Mouse (Mus musculus) limb, embryonic 15.5 days (tissue): ENCODE results near the gene Hist2h3b. TPM values are rescaled to one million over a fixed set of nuclear protein-coding genes. Genes with fewer than 3 reads are reported as not detected.
A peak's percentile ranks its signal among the peaks of the same experiment; 100 is the strongest.
"Not testable (repeated sequence)": the region's sequence is repeated elsewhere in the genome, so short reads cannot be mapped to it uniquely, and the experiment has no call there.

ENCODE experiments used
- ATAC-seq: fragments of 200-750 bp; cut with Nextera tagmentation; 2 replicates; pipeline ENCODE4 v1.8.0; 2017; ENCODE audit warnings: low read depth, moderate TSS enrichment; ENCODE audit not compliant: insufficient number of reproducible peaks, low FRiP score, low TSS enrichment
- H3K27ac ChIP-seq: fragments of 300-500 bp; sonication (generic); 2 replicates; pipeline ENCODE4 v1.5.1; 2015; ENCODE audit warnings: moderate library complexity, mild to moderate bottlenecking, inconsistent platforms
- H3K27me3 ChIP-seq: fragments of 300-500 bp; sonication (generic); 2 replicates; pipeline ENCODE4 v1.6.1; 2015; ENCODE audit warnings: inconsistent platforms
- H3K36me3 ChIP-seq: fragments of 300-500 bp; sonication (generic); 2 replicates; pipeline ENCODE4 v1.6.1; 2015; ENCODE audit warnings: inconsistent platforms
- H3K4me1 ChIP-seq: fragments of 300-500 bp; sonication (generic); 2 replicates; pipeline ENCODE4 v1.6.1; 2015; ENCODE audit warnings: inconsistent platforms
- H3K4me2 ChIP-seq: fragments of 300-500 bp; sonication (generic); 2 replicates; pipeline ENCODE4 v1.6.1; 2015; ENCODE audit warnings: mild to moderate bottlenecking, inconsistent platforms
- H3K4me3 ChIP-seq: fragments of 300-500 bp; sonication (generic); 2 replicates; pipeline ENCODE4 v1.5.1; 2015; ENCODE audit warnings: mild to moderate bottlenecking, inconsistent platforms
- H3K9ac ChIP-seq: fragments of 300-500 bp; sonication (generic); 2 replicates; pipeline ENCODE4 v1.6.1; 2015; ENCODE audit warnings: inconsistent platforms
- H3K9me3 ChIP-seq: fragments of 300-500 bp; sonication (generic); 2 replicates; pipeline ENCODE4 v1.6.1; 2016; ENCODE audit warnings: inconsistent platforms
- WGBS: fragments of 180-500 bp; shearing (Covaris S2); methylation state at CpG from one replicate; pipeline ENCODE4 v1.1.7; 2015; 5-methylcytosine and 5-hydroxymethylcytosine counted together
- polyA plus RNA-seq: library from polyadenylated mRNA; unstranded; fragments of >200 nt; fragmentation: Nextera tagmentation; extraction: Ambion mirVana; gene quantifications from 2 replicates; pipeline ENCODE4 v1.2.1, GENCODE M21; 2015

Hist2h3b gene
- 37.0 and 53.8 TPM in 2 replicates for polyA plus RNA-seq

- no peaks in the 10 kb centered on the region for H3K9me3 ChIP-seq
- H3K27me3 ChIP-seq = no peaks in the 10 kb centered on the region
- peak within 1 kb of the TSS; percentile 52 for H3K4me3 ChIP-seq
- 0 out of 2 replicates have a peak within 1 kb of the TSS, but pooled peaks have one; percentile 20 for H3K9ac ChIP-seq
- H3K4me1 ChIP-seq = peaks cover 20% of the 10 kb centered on the region
- peak; percentile 69 for ATAC-seq
- H3K27ac ChIP-seq = peak within 1 kb of the TSS; percentile 96
- 19% methylated on average over 30 of the region's 30 CpGs for WGBS
- H3K36me3 ChIP-seq = no peaks in the 10 kb centered on the region
- peak within 1 kb of the TSS; percentile 80 for H3K4me2 ChIP-seq
Measured at GRCm38 (mm10) chr3:96268051-96268775, at the start of gene Hist2h3b. TSS of gene Hist2h3b (plus strand) at chr3:96268654.

- no peaks in the 10 kb centered on the region for H3K27me3 ChIP-seq
- WGBS = under 1% methylated on average over 12 of the region's 12 CpGs
- H3K36me3 ChIP-seq = no peaks in the 10 kb centered on the region
- peak overlapping the region; percentile 99 for H3K27ac ChIP-seq
- H3K9ac ChIP-seq = peak overlapping the region; percentile 48
- 0 out of 2 replicates have a peak, but pooled peaks have one; percentile 10 for ATAC-seq
- H3K4me3 ChIP-seq = peak overlapping the region; percentile 57
- peaks cover 16% of the 10 kb centered on the region for H3K4me1 ChIP-seq
- no peaks in the 10 kb centered on the region for H3K9me3 ChIP-seq
- H3K4me2 ChIP-seq = peak overlapping the region; percentile 75
Measured at GRCm38 (mm10) chr3:96219191-96219641, 49.2 kb upstream of the Hist2h3b start.

- H3K4me3 ChIP-seq = peak within 1 kb of the TSS; percentile 57
- H3K9me3 ChIP-seq = no peaks in the 10 kb centered on the region
- peak within 1 kb of the TSS; percentile 75 for H3K4me2 ChIP-seq
- peak within 1 kb of the TSS; percentile 99 for H3K27ac ChIP-seq
- peak within 1 kb of the TSS; percentile 74 for H3K9ac ChIP-seq
- H3K27me3 ChIP-seq = no peaks in the 10 kb centered on the region
- peak; percentile 90 for ATAC-seq
- WGBS = under 1% methylated on average over 35 of the region's 37 CpGs
- peaks cover 16% of the 10 kb centered on the region for H3K4me1 ChIP-seq
- H3K36me3 ChIP-seq = no peaks in the 10 kb centered on the region
Measured at GRCm38 (mm10) chr3:96219661-96220130, 48.8 kb upstream of the Hist2h3b start, which contains the start of the genes Bola1 and Hist2h2ab. TSS of gene Bola1 (minus strand) at chr3:96219709. TSS of gene Hist2h2ab (plus strand) at chr3:96219865.

- WGBS = under 1% methylated on average over 36 of the region's 47 CpGs
- not testable (repeated sequence) for H3K36me3 ChIP-seq, H3K27me3 ChIP-seq, ATAC-seq, H3K9me3 ChIP-seq
- peak overlapping the region; percentile 99 for H3K27ac ChIP-seq
- H3K4me1 ChIP-seq = peaks cover 16% of the 10 kb centered on the region
- peak overlapping the region; percentile 74 for H3K9ac ChIP-seq
- peak overlapping the region; percentile 57 for H3K4me3 ChIP-seq
- peak overlapping the region; percentile 75 for H3K4me2 ChIP-seq
Measured at GRCm38 (mm10) chr3:96220131-96220764, 48.2 kb upstream of the Hist2h3b start.

- peak within 1 kb of the TSS; percentile 75 for H3K4me2 ChIP-seq
- peak within 1 kb of the TSS; percentile 74 for H3K9ac ChIP-seq
- peak within 1 kb of the TSS; percentile 57 for H3K4me3 ChIP-seq
- no peaks in the 10 kb centered on the region for H3K9me3 ChIP-seq
- no peaks in the 10 kb centered on the region for H3K27me3 ChIP-seq
- no peaks in the 10 kb centered on the region for H3K36me3 ChIP-seq
- H3K27ac ChIP-seq = peak within 1 kb of the TSS; percentile 99
- under 1% methylated on average over 43 of the region's 43 CpGs for WGBS
- H3K4me1 ChIP-seq = peaks cover 16% of the 10 kb centered on the region
- peak; percentile 87 for ATAC-seq
Measured at GRCm38 (mm10) chr3:96220765-96221639, 47.5 kb upstream of the Hist2h3b start, which contains the start of the genes Hist2h2ac and Hist2h2be. TSS of gene Hist2h2ac (minus strand) at chr3:96220880. TSS of gene Hist2h2be (plus strand) at chr3:96221119.

- Histone ChIP-seq H3K4me2 (peak overlapping the region; percentile 75), H3K9me3 (no peaks in the 10 kb centered on the region), H3K9ac (peak overlapping the region; percentile 57; the same call in 1 of the 2 replicates), H3K4me1 (peaks cover 16% of the 10 kb centered on the region), H3K36me3 (no peaks in the 10 kb centered on the region), H3K27me3 (no peaks in the 10 kb centered on the region), H3K4me3 (peak overlapping the region; percentile 57), H3K27ac (peak overlapping the region; percentile 99)
- ATAC-seq = no peak
- WGBS = 20% methylated on average over 9 of the region's 9 CpGs
Measured at GRCm38 (mm10) chr3:96221640-96222038, 46.8 kb upstream of the Hist2h3b start.

- Histone ChIP-seq H3K27ac (no peak overlapping the region), H3K27me3 (no peaks in the 10 kb centered on the region), H3K4me1 (peaks cover 16% of the 10 kb centered on the region), H3K36me3 (no peaks in the 10 kb centered on the region), H3K4me2 (no peak overlapping the region), H3K4me3 (no peak overlapping the region), H3K9ac (no peak overlapping the region), H3K9me3 (no peaks in the 10 kb centered on the region)
- 83% methylated on average over 4 of the region's 4 CpGs for WGBS
- no peak for ATAC-seq
Measured at GRCm38 (mm10) chr3:96222774-96223173, 45.7 kb upstream of the Hist2h3b start.

GRCm38 (mm10) chr3:96225421-96225820, 43.0 kb upstream of the Hist2h3b start:
- Histone ChIP-seq H3K9me3 (no peaks in the 10 kb centered on the region), H3K4me2 (no peak overlapping the region), H3K27ac (no peak overlapping the region), H3K9ac (no peak overlapping the region), H3K4me3 (no peak overlapping the region), H3K36me3 (no peaks in the 10 kb centered on the region), H3K27me3 (no peaks in the 10 kb centered on the region), H3K4me1 (peaks cover 9% of the 10 kb centered on the region)
- ATAC-seq = no peak
- WGBS = 62% methylated on average over 2 of the region's 2 CpGs

GRCm38 (mm10) chr3:96226695-96227648, 41.5 kb upstream of the Hist2h3b start:
- Histone ChIP-seq H3K4me3 (no peak overlapping the region), H3K27me3 (no peaks in the 10 kb centered on the region), H3K27ac (no peak overlapping the region), H3K4me2 (no peak overlapping the region), H3K36me3 (no peaks in the 10 kb centered on the region), H3K4me1 (peaks cover 2% of the 10 kb centered on the region), H3K9ac (no peak overlapping the region), H3K9me3 (no peaks in the 10 kb centered on the region)
- no peak for ATAC-seq
- 56% methylated on average over 8 of the region's 8 CpGs for WGBS

- Histone ChIP-seq H3K27me3 (no peaks in the 10 kb centered on the region), H3K9ac (no peak overlapping the region), H3K4me2 (no peak overlapping the region), H3K36me3 (no peaks in the 10 kb centered on the region), H3K4me1 (no peaks in the 10 kb centered on the region), H3K9me3 (no peaks in the 10 kb centered on the region), H3K4me3 (no peak overlapping the region), H3K27ac (no peak overlapping the region)
- 54% methylated on average over 2 of the region's 2 CpGs for WGBS
- no peak for ATAC-seq
Measured at GRCm38 (mm10) chr3:96228828-96229227, 39.6 kb upstream of the Hist2h3b start.
